Comparison of ENCODE assay signal across 12 mouse cellular contexts in genomic region chr9:69764586-69765482, GRCm38 (mm10). TPM values are rescaled to one million over a fixed set of nuclear protein-coding genes. Genes with fewer than 3 reads are reported as not detected.
DNase-seq lines count a peak whose midpoint lies in the region; ATAC-seq and TF ChIP-seq lines count a peak whose summit lies in the region.
"Had no signal": no experiment of that assay in that cellular context is flagged by ENCODE, and none has a peak within 500 bp of the region (broad histone marks: within the 10 kb centered on the region; RNA-seq: fewer than 3 reads in every experiment).

No protein-coding gene starts in this region.

- no peak for TF ChIP-seq CTCF in kidney, postnatal 0 days (IDR thresholded peaks at IDR 0.05; ENCODE audit: low read depth)

- no peaks in the 10 kb centered on the region for H3K36me3 ChIP-seq in kidney, postnatal 0 days (ENCODE audit: insufficient read depth, low read length)
- H3K36me3 ChIP-seq in embryonic facial prominence, embryonic 10.5 days (replicated peaks) = no peaks in the 10 kb centered on the region
- no peaks in the 10 kb centered on the region for H3K36me3 ChIP-seq in limb, embryonic 10.5 days
- no peaks in the 10 kb centered on the region for H3K36me3 ChIP-seq in neural tube, embryonic 15.5 days
- no peaks in the 10 kb centered on the region for H3K36me3 ChIP-seq in heart, embryonic 11.5 days (ENCODE audit: control insufficient read depth, insufficient read depth, low read length)

- H3K27ac ChIP-seq in kidney, postnatal 0 days = no peak overlapping the region
- no peak overlapping the region for H3K27ac ChIP-seq in embryonic facial prominence, embryonic 10.5 days (replicated peaks)
- H3K27ac ChIP-seq in limb, embryonic 10.5 days = no peak overlapping the region
- H3K27ac ChIP-seq in neural tube, embryonic 15.5 days (replicated peaks) = 0 out of 2 replicates have a peak overlapping the region, but pooled peaks have one; percentile 13
- no peak overlapping the region for H3K27ac ChIP-seq in heart, embryonic 11.5 days (ENCODE audit: low read depth, low read length)
- H3K27ac ChIP-seq: left cerebral cortex, adult 2 months had no signal

- 0 out of 2 replicates have a peak overlapping the region, but pooled peaks have one; percentile 19 for H3K4me2 ChIP-seq in kidney, postnatal 0 days (ENCODE audit: low read length)
- H3K4me2 ChIP-seq in neural tube, embryonic 15.5 days = peak overlapping the region; percentile 43
- H3K4me2 ChIP-seq in heart, embryonic 11.5 days = no peak overlapping the region

- peaks cover 97% of the 10 kb centered on the region for H3K27me3 ChIP-seq in kidney, postnatal 0 days (ENCODE audit: insufficient read depth, low read length)
- peaks cover 99% of the 10 kb centered on the region for H3K27me3 ChIP-seq in embryonic facial prominence, embryonic 10.5 days (replicated peaks; ENCODE audit: low read depth, poor library complexity, severe bottlenecking)
- peaks cover 100% of the 10 kb centered on the region for H3K27me3 ChIP-seq in limb, embryonic 10.5 days (ENCODE audit: low read depth, poor library complexity, severe bottlenecking)
- H3K27me3 ChIP-seq in neural tube, embryonic 15.5 days (replicated peaks) = peaks cover 86% of the 10 kb centered on the region
- peaks cover 97% of the 10 kb centered on the region for H3K27me3 ChIP-seq in heart, embryonic 11.5 days (ENCODE audit: control insufficient read depth, insufficient read depth, low read length)

- no peak for DNase-seq in kidney, postnatal 0 days (ENCODE audit: low spot score)
- DNase-seq in kidney, adult 8-10 months = no peak
- DNase-seq in embryonic facial prominence, embryonic 10.5 days (ENCODE audit: low spot score) = peak; percentile 53
- DNase-seq in limb, embryonic 10.5 days (ENCODE audit: low spot score) = peak; percentile 56
- no peak for DNase-seq in left cerebral cortex, postnatal 14 days (ENCODE audit: low spot score in 2 of 2)
- DNase-seq in left cerebral cortex, postnatal 10 days (ENCODE audit: extremely low spot score in 1 of 2, low spot score in 2 of 2) = no peak
- DNase-seq: lung, adult 18-20 months had no signal

- WGBS in kidney, postnatal 0 days = 1% methylated on average over 42 of the region's 42 CpGs
- under 1% methylated on average over 42 of the region's 42 CpGs for WGBS in embryonic facial prominence, embryonic 10.5 days
- 1% methylated on average over 42 of the region's 42 CpGs for whole genome bisulfite sequencing in limb, embryonic 10.5 days
- 1% methylated on average over 42 of the region's 42 CpGs for WGBS in neural tube, embryonic 15.5 days
- under 1% methylated on average over 42 of the region's 42 CpGs for WGBS in heart, embryonic 11.5 days (ENCODE audit: insufficient replicate concordance)

- no peak for ATAC-seq in kidney, postnatal 0 days (replicated peaks; ENCODE audit: low FRiP score, low read depth)
- ATAC-seq in neural tube, embryonic 15.5 days (ENCODE audit: low FRiP score) = no peak
- no peak for ATAC-seq in heart, embryonic 11.5 days (replicated peaks; ENCODE audit: insufficient number of reproducible peaks, low FRiP score, low TSS enrichment)

- H3K9me3 ChIP-seq in kidney, postnatal 0 days (replicated peaks; ENCODE audit: low read length) = no peaks in the 10 kb centered on the region
- H3K9me3 ChIP-seq in embryonic facial prominence, embryonic 10.5 days = no peaks in the 10 kb centered on the region
- H3K9me3 ChIP-seq in limb, embryonic 10.5 days (replicated peaks) = no peaks in the 10 kb centered on the region
- H3K9me3 ChIP-seq in neural tube, embryonic 15.5 days (replicated peaks) = no peaks in the 10 kb centered on the region
- no peaks in the 10 kb centered on the region for H3K9me3 ChIP-seq in heart, embryonic 11.5 days (replicated peaks; ENCODE audit: control insufficient read depth, low read length)

- H3K4me1 ChIP-seq in kidney, postnatal 0 days (replicated peaks; ENCODE audit: insufficient read depth, low read length) = no peaks in the 10 kb centered on the region; the same call in 1 of the 2 replicates
- H3K4me1 ChIP-seq in embryonic facial prominence, embryonic 10.5 days = peaks cover 74% of the 10 kb centered on the region
- H3K4me1 ChIP-seq in limb, embryonic 10.5 days = peaks cover 49% of the 10 kb centered on the region
- H3K4me1 ChIP-seq in neural tube, embryonic 15.5 days = peaks cover 33% of the 10 kb centered on the region
- no peaks in the 10 kb centered on the region for H3K4me1 ChIP-seq in heart, embryonic 11.5 days (ENCODE audit: control insufficient read depth, insufficient read depth, low read length)

- H3K9ac ChIP-seq in kidney, postnatal 0 days (ENCODE audit: low read depth, low read length) = no peak overlapping the region
- H3K9ac ChIP-seq in neural tube, embryonic 15.5 days (replicated peaks) = no peak overlapping the region
- no peak overlapping the region for H3K9ac ChIP-seq in heart, embryonic 11.5 days (ENCODE audit: low read depth, low read length)

- no peak overlapping the region for H3K4me3 ChIP-seq in kidney, postnatal 0 days (replicated peaks; ENCODE audit: low read depth, low read length)
- peak overlapping the region; percentile 32 for H3K4me3 ChIP-seq in embryonic facial prominence, embryonic 10.5 days
- H3K4me3 ChIP-seq in limb, embryonic 10.5 days = 0 out of 2 replicates have a peak overlapping the region, but pooled peaks have one; percentile 19
- 0 out of 2 replicates have a peak overlapping the region, but pooled peaks have one; percentile 6 for H3K4me3 ChIP-seq in neural tube, embryonic 15.5 days (replicated peaks)
- H3K4me3 ChIP-seq in heart, embryonic 11.5 days (ENCODE audit: low read depth, low read length) = no peak overlapping the region
- H3K4me3 ChIP-seq: left cerebral cortex, adult 2 months had no signal

- intact Hi-C loops in left cerebral cortex, postnatal 14 days (cut with DNase I) = loop anchor here (5.0 kb wide), 2 partner anchors 57 to 258 kb away; no protein-coding TSS in a partner anchor
- intact Hi-C loops in left cerebral cortex, postnatal 10 days (cut with DNase I) = loop anchor here (5.0 kb wide), 2 partner anchors 93 to 258 kb away; no protein-coding TSS in a partner anchor

RNA-seq across cellular contexts. Expression of gene Foxb1, which starts 4.1 kb away (rescaled TPM):
- not detected in 2 replicates for polyA plus RNA-seq in kidney, postnatal 0 days (2015; fragmentation: Nextera tagmentation; extraction: Ambion mirVana)
- polyA plus RNA-seq in embryonic facial prominence, embryonic 10.5 days (2016; fragmentation: Nextera tagmentation; extraction: Ambion mirVana) = 0.26 and 2.2 TPM in 2 replicates
- polyA plus RNA-seq in limb, embryonic 10.5 days (2016; fragmentation: Nextera tagmentation; extraction: Ambion mirVana) = 0.05 and 0.08 TPM in 2 replicates
- 4.7 and 7.4 TPM in 2 replicates for polyA plus RNA-seq in neural tube, embryonic 15.5 days (2015; fragmentation: Nextera tagmentation; extraction: Ambion mirVana)
- total RNA-seq in left cerebral cortex, postnatal 14 days (2021) = not detected
- total RNA-seq in left cerebral cortex, postnatal 10 days (2021) = not detected
- not detected in 2 replicates for polyA plus RNA-seq in heart, embryonic 11.5 days (2014; fragmentation: Nextera tagmentation; extraction: Ambion mirVana)
- total RNA-seq: left cerebral cortex, adult 2 months; MEL had no signal
- polyA plus RNA-seq: heart, embryonic 16.5 days had no signal

Comparison
In these comparisons a context has a peak if more than half of its experiments do, and no peak if none do; other contexts are left out.
1. DNase-seq: peak in embryonic facial prominence, embryonic 10.5 days (single experiment) and limb, embryonic 10.5 days (single experiment); none in kidney, postnatal 0 days (single experiment), kidney, adult 8-10 months (0 of 2), left cerebral cortex, postnatal 14 days (0 of 2) and left cerebral cortex, postnatal 10 days (0 of 2).
2. H3K4me3 ChIP-seq: peak in embryonic facial prominence, embryonic 10.5 days (single experiment), limb, embryonic 10.5 days (single experiment) and neural tube, embryonic 15.5 days (single experiment); none in kidney, postnatal 0 days (single experiment) and heart, embryonic 11.5 days (single experiment).